Mouse (Mus musculus): ENCODE measurements around the gene Ddx46. TPM values are rescaled to one million over a fixed set of nuclear protein-coding genes. Genes with fewer than 3 reads are reported as not detected.

The Ddx46 gene
- polyA plus RNA-seq, 1 experiment from 2014 or later, result 33.9 TPM

DNA sequence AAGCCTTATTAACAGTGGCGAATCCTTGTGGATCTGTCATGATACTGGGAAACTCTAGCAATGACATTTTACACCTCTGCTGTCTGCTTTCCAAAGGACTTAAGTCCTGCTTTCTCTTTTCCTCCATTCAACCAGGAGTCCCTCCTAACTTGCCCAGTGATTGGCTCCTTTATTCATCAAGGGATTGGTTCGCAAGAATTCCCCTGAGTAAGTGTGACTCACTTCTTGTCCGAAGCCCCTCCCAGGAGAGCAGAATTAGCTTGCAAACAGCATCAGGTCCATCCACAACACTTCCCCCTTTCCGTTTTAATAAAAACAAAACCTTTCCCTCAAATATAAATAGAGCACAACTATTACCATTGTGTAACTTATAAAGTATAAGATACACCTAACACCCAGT is 69.5 kb downstream of the Ddx46 start:
- no peaks in the 10 kb centered on the region for H3K27me3 ChIP-seq (ENCODE audit: control insufficient read depth, insufficient read depth, low read depth, low read length)
- peaks cover 41% of the 10 kb centered on the region for H3K36me3 ChIP-seq (ENCODE audit: control insufficient read depth, insufficient read depth, low read length)
- no peak overlapping the region for H3K4me2 ChIP-seq (ENCODE audit: low read depth, low read length)
- H3K9ac ChIP-seq (ENCODE audit: low read length), result no peak overlapping the region
- no peak overlapping the region for H3K27ac ChIP-seq (ENCODE audit: low read length)
- ATAC-seq (ENCODE audit: low read depth), result no peak
- H3K9me3 ChIP-seq (ENCODE audit: control insufficient read depth, low read length), result peaks cover 5% of the 10 kb centered on the region
- H3K4me1 ChIP-seq (replicated peaks; ENCODE audit: control insufficient read depth, insufficient read depth, low read length), result no peaks in the 10 kb centered on the region
- 78% methylated on average over 4 of the region's 4 CpGs for WGBS
- H3K4me3 ChIP-seq (ENCODE audit: low read length), result no peak overlapping the region

DNA sequence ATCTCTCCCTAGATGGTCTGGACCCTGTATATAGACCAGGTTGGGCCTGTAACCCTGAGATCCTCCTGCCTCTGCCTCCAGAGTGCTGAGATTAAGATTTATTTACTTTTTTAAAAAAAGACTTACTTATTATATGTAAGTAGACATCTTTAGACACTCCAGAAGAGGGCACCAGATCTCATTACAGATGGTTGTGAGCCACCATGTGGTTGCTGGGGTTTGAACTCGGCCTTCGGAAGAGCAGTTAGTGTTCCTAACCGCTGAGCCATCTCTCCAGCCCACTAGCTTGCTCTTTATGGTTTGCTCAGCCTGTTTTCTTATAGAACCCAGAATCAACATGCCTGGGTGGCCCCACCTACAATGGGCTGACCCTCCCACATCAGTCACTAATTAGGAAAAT is 78.0 kb downstream of the Ddx46 start:
- Histone ChIP-seq H3K27ac (ENCODE audit: low read length) (no peak overlapping the region), H3K27me3 (ENCODE audit: control insufficient read depth, insufficient read depth, low read depth, low read length) (no peaks in the 10 kb centered on the region), H3K4me1 (replicated peaks; ENCODE audit: control insufficient read depth, insufficient read depth, low read length) (peaks cover 4% of the 10 kb centered on the region; the same call in 1 of the 2 replicates), H3K4me2 (ENCODE audit: low read depth, low read length) (no peak overlapping the region), H3K4me3 (ENCODE audit: low read length) (no peak overlapping the region), H3K9ac (ENCODE audit: low read length) (no peak overlapping the region), H3K9me3 (ENCODE audit: control insufficient read depth, low read length) (no peaks in the 10 kb centered on the region), H3K36me3 (ENCODE audit: control insufficient read depth, insufficient read depth, low read length) (peaks cover 1% of the 10 kb centered on the region; the same call in 1 of the 2 replicates)
- WGBS, result 90% methylated on average over 3 of the region's 3 CpGs
- ATAC-seq (ENCODE audit: low read depth), result no peak

DNA sequence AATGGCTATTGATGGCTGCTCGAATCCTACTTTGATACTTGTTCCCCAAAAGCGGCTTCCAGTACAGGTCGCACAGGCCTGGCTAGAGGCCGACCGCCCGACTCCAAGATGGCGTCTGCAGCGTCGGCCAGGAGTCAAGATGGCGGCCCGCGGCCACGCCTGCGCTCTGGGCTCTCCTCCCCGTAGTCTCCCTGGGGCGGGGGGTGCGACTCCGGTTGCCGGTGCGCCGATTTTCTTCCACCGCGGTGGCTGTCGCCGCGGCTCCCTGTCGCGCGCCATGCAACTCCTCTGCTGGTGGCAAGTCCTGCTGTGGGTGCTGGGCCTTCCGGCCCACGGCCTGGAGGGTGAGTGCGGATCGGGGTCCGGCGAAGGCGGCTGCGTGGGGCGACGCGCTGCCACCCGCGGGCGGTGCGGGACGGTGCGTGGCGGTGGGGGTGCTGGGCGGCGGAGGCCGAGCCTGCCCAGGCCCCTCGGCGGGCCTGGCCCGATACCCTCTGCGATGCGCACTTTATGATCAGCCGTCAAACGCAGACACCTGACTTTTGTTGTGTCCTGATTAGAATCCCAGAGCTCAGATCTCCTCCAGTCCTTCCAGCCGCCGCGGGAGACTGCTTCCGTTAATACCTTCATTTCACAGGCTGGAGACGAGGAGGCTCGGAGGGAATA is 79.8 kb downstream of the Ddx46 start, which contains the start of gene Txndc15:
Gene Txndc15 (plus strand): TSS at position 150 of the 666 bp plus-strand sequence.
- no peaks in the 10 kb centered on the region for H3K9me3 ChIP-seq (ENCODE audit: control insufficient read depth, low read length)
- peaks cover 12% of the 10 kb centered on the region; the same call in 1 of the 2 replicates for H3K36me3 ChIP-seq (ENCODE audit: control insufficient read depth, insufficient read depth, low read length)
- H3K4me3 ChIP-seq (ENCODE audit: low read length), result peak within 1 kb of the TSS; percentile 93
- peak within 1 kb of the TSS; percentile 53 for H3K4me2 ChIP-seq (ENCODE audit: low read depth, low read length)
- peaks cover 4% of the 10 kb centered on the region; the same call in 1 of the 2 replicates for H3K4me1 ChIP-seq (replicated peaks; ENCODE audit: control insufficient read depth, insufficient read depth, low read length)
- no peaks in the 10 kb centered on the region for H3K27me3 ChIP-seq (ENCODE audit: control insufficient read depth, insufficient read depth, low read depth, low read length)
- peak within 1 kb of the TSS; percentile 99 for H3K9ac ChIP-seq (ENCODE audit: low read length)
- peak within 1 kb of the TSS; percentile 79 for H3K27ac ChIP-seq (ENCODE audit: low read length)
- under 1% methylated on average over 58 of the region's 63 CpGs for WGBS
- peak; percentile 96 for ATAC-seq (ENCODE audit: low read depth)

DNA sequence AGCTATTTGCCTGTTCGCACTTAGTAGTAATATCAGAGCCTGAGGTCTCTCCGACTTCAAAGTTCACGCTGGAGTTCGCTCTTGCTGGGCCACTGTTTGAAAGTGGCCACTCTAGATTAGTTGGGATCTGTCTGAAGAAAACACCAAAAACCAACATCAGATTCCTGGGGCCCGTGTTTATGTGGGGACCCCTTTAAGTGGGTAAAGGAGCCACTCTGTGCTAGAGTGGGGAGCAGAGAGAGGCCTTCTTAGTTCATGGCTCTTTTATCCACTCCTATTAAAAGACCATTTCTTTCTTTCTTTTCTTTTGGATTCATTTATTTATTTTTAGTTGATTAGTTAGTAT is 80.3 kb downstream of the Ddx46 start:
- H3K4me1 ChIP-seq (replicated peaks; ENCODE audit: control insufficient read depth, insufficient read depth, low read length), result peaks cover 4% of the 10 kb centered on the region; the same call in 1 of the 2 replicates
- WGBS, result 2% methylated on average over 5 of the region's 5 CpGs
- H3K9me3 ChIP-seq (ENCODE audit: control insufficient read depth, low read length), result no peaks in the 10 kb centered on the region
- peaks cover 14% of the 10 kb centered on the region; the same call in 1 of the 2 replicates for H3K36me3 ChIP-seq (ENCODE audit: control insufficient read depth, insufficient read depth, low read length)
- peak overlapping the region; percentile 93 for H3K4me3 ChIP-seq (ENCODE audit: low read length)
- H3K4me2 ChIP-seq (ENCODE audit: low read depth, low read length), result peak overlapping the region; percentile 53
- no peaks in the 10 kb centered on the region for H3K27me3 ChIP-seq (ENCODE audit: control insufficient read depth, insufficient read depth, low read depth, low read length)
- ATAC-seq (ENCODE audit: low read depth), result peak; percentile 10; the same call in 1 of the 2 replicates
- peak overlapping the region; percentile 79 for H3K27ac ChIP-seq (ENCODE audit: low read length)
- peak overlapping the region; percentile 99 for H3K9ac ChIP-seq (ENCODE audit: low read length)

DNA sequence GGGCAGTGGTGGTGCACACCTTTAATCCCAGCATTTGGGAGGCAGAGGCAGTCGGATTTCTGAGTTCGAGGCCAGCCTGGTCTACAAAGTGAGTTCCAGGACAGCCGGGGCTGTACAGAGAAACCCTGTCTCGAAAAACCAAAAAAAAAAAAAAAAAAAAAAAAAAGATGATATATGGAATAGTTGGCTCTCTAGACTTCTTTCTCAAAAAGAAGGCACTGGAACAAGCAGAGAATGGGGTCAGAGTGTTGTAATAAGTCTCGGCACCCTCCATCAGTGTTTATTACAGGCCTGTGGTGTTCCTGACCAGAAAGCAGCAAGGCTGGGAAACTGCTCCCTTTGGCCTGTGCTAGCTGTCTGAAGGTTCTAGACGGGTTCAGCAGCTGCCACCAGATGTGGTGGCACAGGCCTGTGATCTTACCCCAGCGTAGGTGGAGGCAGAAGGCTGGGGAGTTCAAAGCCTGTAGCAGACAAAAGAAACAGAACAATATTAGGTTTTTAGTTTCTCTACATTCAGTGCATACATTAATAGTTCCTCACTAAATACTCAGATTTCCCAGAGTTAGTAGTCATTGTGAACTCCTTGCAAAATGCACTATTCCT is 81.2 kb downstream of the Ddx46 start:
- no peaks in the 10 kb centered on the region for H3K27me3 ChIP-seq (ENCODE audit: control insufficient read depth, insufficient read depth, low read depth, low read length)
- no peak overlapping the region; the same call in 1 of the 2 replicates for H3K4me3 ChIP-seq (ENCODE audit: low read length)
- WGBS, result 74% methylated on average over 7 of the region's 7 CpGs
- no peak overlapping the region for H3K27ac ChIP-seq (ENCODE audit: low read length)
- peaks cover 17% of the 10 kb centered on the region; the same call in 1 of the 2 replicates for H3K36me3 ChIP-seq (ENCODE audit: control insufficient read depth, insufficient read depth, low read length)
- peak overlapping the region; percentile 1; the same call in 1 of the 2 replicates for H3K9ac ChIP-seq (ENCODE audit: low read length)
- no peak for ATAC-seq (ENCODE audit: low read depth)
- H3K9me3 ChIP-seq (ENCODE audit: control insufficient read depth, low read length), result no peaks in the 10 kb centered on the region
- peak overlapping the region; percentile 53; the same call in 1 of the 2 replicates for H3K4me2 ChIP-seq (ENCODE audit: low read depth, low read length)
- peaks cover 4% of the 10 kb centered on the region; the same call in 1 of the 2 replicates for H3K4me1 ChIP-seq (replicated peaks; ENCODE audit: control insufficient read depth, insufficient read depth, low read length)

DNA sequence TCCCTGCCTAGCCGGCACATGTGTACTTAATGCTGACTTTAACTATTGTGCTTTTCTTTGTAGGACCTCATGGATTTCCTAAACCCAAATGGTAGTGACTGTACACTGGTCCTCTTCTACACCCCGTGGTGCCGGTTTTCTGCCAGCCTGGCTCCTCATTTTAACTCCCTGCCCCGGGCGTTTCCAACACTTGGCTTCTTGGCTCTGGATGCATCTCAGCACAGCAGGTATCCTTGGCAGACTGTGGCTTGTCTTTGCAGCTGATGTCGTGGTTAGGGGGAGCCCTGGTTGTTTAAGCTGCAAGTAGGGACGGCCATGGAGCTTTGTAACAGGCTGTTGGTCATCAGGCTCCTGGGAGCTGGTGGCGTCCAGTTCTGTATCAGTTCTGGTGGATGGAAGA is 86.7 kb downstream of the Ddx46 start:
- 80% methylated on average over 8 of the region's 8 CpGs for WGBS
- Histone ChIP-seq H3K4me2 (ENCODE audit: low read depth, low read length) (no peak overlapping the region), H3K27me3 (ENCODE audit: control insufficient read depth, insufficient read depth, low read depth, low read length) (no peaks in the 10 kb centered on the region), H3K9ac (ENCODE audit: low read length) (no peak overlapping the region), H3K9me3 (ENCODE audit: control insufficient read depth, low read length) (no peaks in the 10 kb centered on the region), H3K27ac (ENCODE audit: low read length) (no peak overlapping the region), H3K4me1 (replicated peaks; ENCODE audit: control insufficient read depth, insufficient read depth, low read length) (no peaks in the 10 kb centered on the region), H3K36me3 (ENCODE audit: control insufficient read depth, insufficient read depth, low read length) (peaks cover 34% of the 10 kb centered on the region), H3K4me3 (ENCODE audit: low read length) (no peak overlapping the region)
- no peak for ATAC-seq (ENCODE audit: low read depth)

DNA sequence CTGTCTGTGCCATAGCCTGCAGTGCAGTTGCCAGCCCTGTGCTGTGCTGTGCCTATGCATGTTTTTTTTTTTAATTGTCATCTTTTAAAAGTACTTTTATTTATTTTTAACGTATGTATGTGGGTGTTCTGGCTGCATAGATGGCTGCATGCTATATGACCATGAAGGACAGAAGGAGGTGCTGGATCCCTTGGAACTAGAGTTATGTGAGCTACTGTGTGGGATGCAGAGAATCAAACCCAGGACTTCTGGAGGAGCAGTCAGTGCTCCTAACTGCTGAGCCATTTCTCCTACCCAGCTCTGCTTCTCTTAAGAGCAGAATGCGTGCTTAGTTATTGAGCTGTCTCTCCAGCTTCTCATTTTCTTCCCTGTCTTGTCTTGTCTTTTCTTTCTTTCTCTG is 87.2 kb downstream of the Ddx46 start:
- no peaks in the 10 kb centered on the region for H3K9me3 ChIP-seq (ENCODE audit: control insufficient read depth, low read length)
- no peak overlapping the region for H3K9ac ChIP-seq (ENCODE audit: low read length)
- peaks cover 34% of the 10 kb centered on the region for H3K36me3 ChIP-seq (ENCODE audit: control insufficient read depth, insufficient read depth, low read length)
- WGBS, result 84% methylated on average over 2 of the region's 2 CpGs
- H3K27me3 ChIP-seq (ENCODE audit: control insufficient read depth, insufficient read depth, low read depth, low read length), result no peaks in the 10 kb centered on the region
- H3K4me2 ChIP-seq (ENCODE audit: low read depth, low read length), result no peak overlapping the region
- no peak overlapping the region for H3K27ac ChIP-seq (ENCODE audit: low read length)
- H3K4me3 ChIP-seq (ENCODE audit: low read length), result no peak overlapping the region
- no peaks in the 10 kb centered on the region for H3K4me1 ChIP-seq (replicated peaks; ENCODE audit: control insufficient read depth, insufficient read depth, low read length)
- ATAC-seq (ENCODE audit: low read depth), result no peak

DNA sequence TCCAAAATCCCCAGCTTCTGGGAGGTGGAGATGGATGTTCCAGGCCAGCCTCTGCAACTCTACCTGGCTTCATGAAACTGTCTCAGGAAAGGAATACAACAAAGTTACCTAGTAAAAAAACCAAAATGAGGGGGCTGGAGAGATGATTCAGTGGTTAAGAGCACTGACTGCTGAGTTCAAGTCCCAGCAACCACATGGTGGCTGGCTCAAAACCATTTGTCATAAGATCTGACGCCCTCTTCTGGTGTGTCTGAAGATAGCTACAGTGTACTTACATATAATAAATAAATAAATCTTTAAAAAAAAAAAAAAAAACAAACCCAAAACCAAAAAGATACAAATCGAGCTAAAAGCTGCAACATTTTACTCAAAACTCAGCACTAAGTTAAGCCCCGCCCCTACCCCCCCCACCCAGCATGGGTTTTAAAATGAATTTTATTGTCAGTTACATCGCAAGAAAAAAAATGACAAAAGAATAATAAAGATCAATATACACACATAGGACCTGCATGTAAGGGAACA is 91.8 kb downstream of the Ddx46 start:
- ATAC-seq (ENCODE audit: low read depth), result no peak
- WGBS, result 2% methylated on average over 4 of the region's 4 CpGs
- no peaks in the 10 kb centered on the region for H3K27me3 ChIP-seq (ENCODE audit: control insufficient read depth, insufficient read depth, low read depth, low read length)
- H3K27ac ChIP-seq (ENCODE audit: low read length), result peak overlapping the region; percentile 94
- H3K4me3 ChIP-seq (ENCODE audit: low read length), result peak overlapping the region; percentile 67
- H3K36me3 ChIP-seq (ENCODE audit: control insufficient read depth, insufficient read depth, low read length), result peaks cover 14% of the 10 kb centered on the region
- no peaks in the 10 kb centered on the region for H3K4me1 ChIP-seq (replicated peaks; ENCODE audit: control insufficient read depth, insufficient read depth, low read length)
- peak overlapping the region; percentile 84 for H3K9ac ChIP-seq (ENCODE audit: low read length)
- H3K4me2 ChIP-seq (ENCODE audit: low read depth, low read length), result peak overlapping the region; percentile 61
- no peaks in the 10 kb centered on the region for H3K9me3 ChIP-seq (ENCODE audit: control insufficient read depth, low read length)

DNA sequence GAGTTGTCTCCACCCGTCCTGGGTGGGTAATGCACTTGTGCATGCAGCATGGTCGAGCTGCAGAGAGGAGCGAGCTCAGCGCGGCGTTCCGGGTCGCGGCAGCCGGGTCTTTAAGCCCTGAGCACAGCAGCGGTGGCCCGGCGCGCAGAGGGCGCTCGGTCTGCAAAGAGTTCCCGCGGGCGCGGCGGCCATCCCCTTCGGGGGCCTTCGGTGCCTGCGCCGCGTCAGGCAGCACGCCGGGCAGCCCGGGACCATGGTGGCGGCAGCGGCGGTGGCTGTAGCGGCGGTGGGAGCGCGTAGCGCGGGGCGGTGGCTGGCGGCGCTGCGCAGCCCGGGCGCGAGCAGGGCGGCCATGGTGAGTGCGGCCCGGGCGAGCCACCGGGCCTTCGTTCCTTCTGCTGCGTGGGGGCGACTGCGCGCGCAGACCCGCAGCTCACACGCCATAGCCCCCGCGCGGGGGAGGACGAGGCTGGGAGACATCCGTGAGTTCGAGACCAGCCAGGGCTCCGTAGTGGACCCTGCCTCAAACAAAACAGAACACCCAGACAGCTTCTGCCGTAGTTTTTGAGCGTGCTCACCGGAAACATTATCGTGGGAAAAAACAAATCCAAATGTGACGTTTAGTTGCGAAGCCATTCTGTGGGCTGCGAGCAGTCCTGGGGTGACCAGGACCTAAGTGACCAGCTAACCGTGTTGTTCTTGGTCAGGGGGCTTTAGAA is 92.5 kb downstream of the Ddx46 start, which contains the start of gene Pcbd2:
Gene Pcbd2 (plus strand): TSS at position 249 of the 719 bp plus-strand sequence.
- ATAC-seq (ENCODE audit: low read depth), result peak; percentile 94
- Histone ChIP-seq H3K9me3 (ENCODE audit: control insufficient read depth, low read length) (no peaks in the 10 kb centered on the region), H3K9ac (ENCODE audit: low read length) (peak within 1 kb of the TSS; percentile 84), H3K4me1 (replicated peaks; ENCODE audit: control insufficient read depth, insufficient read depth, low read length) (no peaks in the 10 kb centered on the region), H3K27ac (ENCODE audit: low read length) (peak within 1 kb of the TSS; percentile 94), H3K36me3 (ENCODE audit: control insufficient read depth, insufficient read depth, low read length) (peaks cover 11% of the 10 kb centered on the region), H3K27me3 (ENCODE audit: control insufficient read depth, insufficient read depth, low read depth, low read length) (no peaks in the 10 kb centered on the region), H3K4me3 (ENCODE audit: low read length) (peak within 1 kb of the TSS; percentile 67), H3K4me2 (ENCODE audit: low read depth, low read length) (peak within 1 kb of the TSS; percentile 61)
- WGBS, result 0% methylated on average over 57 of the region's 73 CpGs
